Mouse (Mus musculus): Measurements from ENCODE around the gene Dlgap4.

The Dlgap4 gene

GRCm38 (mm10) chr2:156617536-156617935 is 4.0 kb downstream of the Dlgap4 start:
- DNase-seq (ENCODE audit: low spot score): no peak

- DNase-seq (ENCODE audit: low spot score): no peak
Observed at GRCm38 (mm10) chr2:156620874-156621273, 7.4 kb downstream of the Dlgap4 start.

- no peak for DNase-seq (ENCODE audit: low spot score)
Observed at GRCm38 (mm10) chr2:156621449-156621848, 7.9 kb downstream of the Dlgap4 start.

GRCm38 (mm10) chr2:156622192-156622591 is 8.7 kb downstream of the Dlgap4 start:
- no peak for DNase-seq (ENCODE audit: low spot score)

- DNase-seq (ENCODE audit: low spot score): no peak
Observed at GRCm38 (mm10) chr2:156623246-156623645, 9.7 kb downstream of the Dlgap4 start.

- no peak for DNase-seq (ENCODE audit: low spot score)
Observed at GRCm38 (mm10) chr2:156625307-156625706, 11.8 kb downstream of the Dlgap4 start.

- no peak for DNase-seq (ENCODE audit: low spot score)
Observed at GRCm38 (mm10) chr2:156626119-156626518, 12.6 kb downstream of the Dlgap4 start.

- no peak for DNase-seq (ENCODE audit: low spot score)
Observed at GRCm38 (mm10) chr2:156626544-156626943, 13.0 kb downstream of the Dlgap4 start.

- no peak for DNase-seq (ENCODE audit: low spot score)
Observed at GRCm38 (mm10) chr2:156627917-156628316, 14.4 kb downstream of the Dlgap4 start.

GRCm38 (mm10) chr2:156630288-156630687 is 16.8 kb downstream of the Dlgap4 start:
- DNase-seq (ENCODE audit: low spot score): no peak

- no peak for DNase-seq (ENCODE audit: low spot score)
Observed at GRCm38 (mm10) chr2:156632721-156633120, 19.2 kb downstream of the Dlgap4 start.

GRCm38 (mm10) chr2:156635091-156635490 is 21.6 kb downstream of the Dlgap4 start:
- no peak for DNase-seq (ENCODE audit: low spot score)

- no peak for DNase-seq (ENCODE audit: low spot score)
Observed at GRCm38 (mm10) chr2:156641141-156641540, 27.6 kb downstream of the Dlgap4 start.

GRCm38 (mm10) chr2:156642931-156643330 is 29.4 kb downstream of the Dlgap4 start:
- no peak for DNase-seq (ENCODE audit: low spot score)

GRCm38 (mm10) chr2:156643406-156643805 is 29.9 kb downstream of the Dlgap4 start:
- no peak for DNase-seq (ENCODE audit: low spot score)

GRCm38 (mm10) chr2:156645145-156645544 is 31.6 kb downstream of the Dlgap4 start:
- no peak for DNase-seq (ENCODE audit: low spot score)

- no peak for DNase-seq (ENCODE audit: low spot score)
Observed at GRCm38 (mm10) chr2:156646877-156647276, 33.4 kb downstream of the Dlgap4 start.

- no peak for DNase-seq (ENCODE audit: low spot score)
Observed at GRCm38 (mm10) chr2:156648042-156648441, 34.5 kb downstream of the Dlgap4 start.

GRCm38 (mm10) chr2:156649450-156649849 is 35.9 kb downstream of the Dlgap4 start:
- DNase-seq (ENCODE audit: low spot score): no peak

GRCm38 (mm10) chr2:156651019-156651418 is 37.5 kb downstream of the Dlgap4 start:
- peak; percentile 70 for DNase-seq (ENCODE audit: low spot score)

GRCm38 (mm10) chr2:156652841-156653240 is 39.3 kb downstream of the Dlgap4 start:
- peak; percentile 78 for DNase-seq (ENCODE audit: low spot score)

GRCm38 (mm10) chr2:156654148-156654547 is 40.6 kb downstream of the Dlgap4 start:
- no peak for DNase-seq (ENCODE audit: low spot score)

GRCm38 (mm10) chr2:156655626-156656025 is 42.1 kb downstream of the Dlgap4 start:
- DNase-seq (ENCODE audit: low spot score): no peak

GRCm38 (mm10) chr2:156657522-156657921 is 44.0 kb downstream of the Dlgap4 start:
- DNase-seq (ENCODE audit: low spot score): no peak

GRCm38 (mm10) chr2:156658221-156658620 is 44.7 kb downstream of the Dlgap4 start:
- DNase-seq (ENCODE audit: low spot score): no peak
